Mouse (Mus musculus) CH12.LX (cell line): ENCODE measurements around the gene Kalrn. TPM values are rescaled to one million over a fixed set of nuclear protein-coding genes. Genes with fewer than 3 reads are reported as not detected.

Source experiments
- DNase-seq: peaks from one replicate; pipeline ENCODE4 v3.0.0-alpha.2; 2013; ENCODE audit errors: extremely low read depth
- H3K27ac ChIP-seq: 2 replicates; pipeline ENCODE4 v1.5.1; 2012; ENCODE audit warnings: low read depth, mild to moderate bottlenecking, control low read depth, moderate library complexity; ENCODE audit not compliant: insufficient read depth
- H3K27me3 ChIP-seq: replicated peaks from 2 replicates; pipeline ENCODE3; 2012; ENCODE audit warnings: inconsistent platforms
- H3K36me3 ChIP-seq, 2 experiments: replicated peaks in 1 of 2; 2 replicates each; pipeline versions ENCODE3 to v1.6.1; 2012; ENCODE audit warnings: inconsistent platforms in 1 of 2, low read length in 1 of 2, mild to moderate bottlenecking in 1 of 2, mixed read lengths in 1 of 2, moderate library complexity in 1 of 2; ENCODE audit not compliant: control insufficient read depth in 1 of 2, insufficient read depth in 1 of 2
- H3K4me1 ChIP-seq, 2 experiments: 2 replicates each; pipeline ENCODE4 v1.6.1; 2012; ENCODE audit warnings: inconsistent platforms in 1 of 2, moderate library complexity in 1 of 2; ENCODE audit not compliant: insufficient read depth in 2 of 2, control insufficient read depth in 1 of 2
- H3K4me2 ChIP-seq: 2 replicates; pipeline ENCODE4 v1.6.1; 2012; ENCODE audit warnings: low read depth, mild to moderate bottlenecking, control low read depth; ENCODE audit not compliant: poor library complexity, insufficient read depth, severe bottlenecking
- H3K4me3 ChIP-seq, 3 experiments: fragments of 150-350 bp in 1 of 3; sonication (generic) in 1 of 3; replicated peaks in 1 of 3; 2 replicates each; pipeline versions ENCODE3 to v1.5.1; 2011 to 2012; ENCODE audit warnings: low read depth in 2 of 3, low read length in 2 of 3, mild to moderate bottlenecking in 2 of 3, moderate library complexity in 2 of 3, control low read depth in 1 of 3, improper control_type of control experiment in 1 of 3, inconsistent platforms in 1 of 3, mixed read lengths in 1 of 3; ENCODE audit not compliant: poor library complexity in 1 of 3
- H3K79me2 ChIP-seq: replicated peaks from 2 replicates; pipeline ENCODE4 v1.6.1; 2012; ENCODE audit warnings: mild to moderate bottlenecking, moderate library complexity; ENCODE audit not compliant: control insufficient read depth, poor library complexity, insufficient read depth, severe bottlenecking; ENCODE audit errors: extremely low read depth
- H3K9ac ChIP-seq: 2 replicates; pipeline ENCODE4 v1.6.1; 2012; ENCODE audit warnings: low read depth, mild to moderate bottlenecking, control low read depth, moderate library complexity; ENCODE audit not compliant: insufficient read depth
- H3K9me3 ChIP-seq: replicated peaks from 2 replicates; pipeline ENCODE3; 2012; ENCODE audit warnings: low read length, inconsistent platforms, mixed read lengths
- CHD1 ChIP-seq: IDR thresholded peaks from 2 replicates; pipeline ENCODE4 v1.6.1; 2012; ENCODE audit warnings: low read depth, low read length, improper control_type of control experiment, inconsistent platforms
- ELF1 ChIP-seq: IDR thresholded peaks from 2 replicates; pipeline ENCODE4 v1.6.1; 2014; ENCODE audit warnings: low read depth, mild to moderate bottlenecking, inconsistent platforms, low read length, improper control_type of control experiment
- ETS1 ChIP-seq: conservative IDR thresholded peaks from 2 replicates; pipeline ENCODE4 v1.6.1; 2012; ENCODE audit warnings: low read depth, mild to moderate bottlenecking, inconsistent platforms, low read length, improper control_type of control experiment, moderate library complexity
- JUN ChIP-seq: IDR thresholded peaks from 2 replicates; pipeline ENCODE4 v1.6.1; 2011; ENCODE audit warnings: low read depth, mild to moderate bottlenecking, low read length, improper control_type of control experiment, moderate library complexity; ENCODE audit not compliant: insufficient read depth
- KAT2A ChIP-seq: IDR thresholded peaks from 2 replicates; pipeline ENCODE4 v1.6.1; 2012; ENCODE audit warnings: low read length, improper control_type of control experiment, inconsistent platforms; ENCODE audit not compliant: insufficient replicate concordance
- MAZ ChIP-seq: IDR thresholded peaks from 2 replicates; pipeline ENCODE4 v1.6.1; 2012; ENCODE audit warnings: low read depth, mild to moderate bottlenecking, inconsistent platforms, low read length, improper control_type of control experiment, moderate library complexity
- PAX5 ChIP-seq: IDR thresholded peaks from 2 replicates; pipeline ENCODE4 v1.6.1; 2012; ENCODE audit warnings: low read length, inconsistent platforms, mixed read lengths
- POLR2A ChIP-seq: IDR thresholded peaks from 2 replicates; pipeline ENCODE4 v1.6.1; 2011; ENCODE audit warnings: low read depth, mild to moderate bottlenecking, improper control_type of control experiment, low read length
- POLR2AphosphoS2 ChIP-seq: IDR thresholded peaks from 2 replicates; pipeline ENCODE4 v1.6.1; 2011; ENCODE audit warnings: low read depth, low read length, improper control_type of control experiment
- RAD21 ChIP-seq: IDR thresholded peaks from 2 replicates; pipeline ENCODE4 v1.6.1; 2011; ENCODE audit warnings: low read depth, mild to moderate bottlenecking, low read length, improper control_type of control experiment, moderate library complexity
- RCOR1 ChIP-seq: conservative IDR thresholded peaks from 2 replicates; pipeline ENCODE4 v1.6.1; 2012; ENCODE audit warnings: low read depth, mild to moderate bottlenecking, inconsistent platforms, low read length, improper control_type of control experiment
- SIN3A ChIP-seq: IDR thresholded peaks from 2 replicates; pipeline ENCODE4 v1.6.1; 2012; ENCODE audit warnings: low read length, improper control_type of control experiment, inconsistent platforms
- SMC3 ChIP-seq: IDR thresholded peaks from 2 replicates; pipeline ENCODE4 v1.6.1; 2011; ENCODE audit warnings: low read depth, low read length, improper control_type of control experiment
- TBP ChIP-seq: conservative IDR thresholded peaks from 2 replicates; pipeline ENCODE4 v1.6.1; 2011; ENCODE audit warnings: low read depth, low read length, improper control_type of control experiment
- TCF12 ChIP-seq: IDR thresholded peaks from 2 replicates; pipeline ENCODE4 v1.6.1; 2014; ENCODE audit warnings: low read depth, mild to moderate bottlenecking, inconsistent platforms, low read length, improper control_type of control experiment
- UBTF ChIP-seq: IDR thresholded peaks from 2 replicates; pipeline ENCODE4 v1.6.1; 2012; ENCODE audit warnings: low read depth, mild to moderate bottlenecking, inconsistent platforms, low read length, improper control_type of control experiment, moderate library complexity
- USF1 ChIP-seq: IDR thresholded peaks from 2 replicates; pipeline ENCODE4 v1.6.1; 2014; ENCODE audit warnings: low read depth, mild to moderate bottlenecking, inconsistent platforms, low read length, improper control_type of control experiment
- ZC3H11A ChIP-seq: IDR thresholded peaks from 2 replicates; pipeline ENCODE4 v1.6.1; 2012; ENCODE audit warnings: low read depth, mild to moderate bottlenecking, inconsistent platforms, low read length, improper control_type of control experiment
- ZKSCAN1 ChIP-seq: IDR thresholded peaks from 2 replicates; pipeline ENCODE4 v1.6.1; 2012; ENCODE audit warnings: low read depth, inconsistent platforms, low read length, improper control_type of control experiment, borderline replicate concordance
- ZMIZ1 ChIP-seq: IDR thresholded peaks from 2 replicates; pipeline ENCODE4 v1.6.1; 2012; ENCODE audit warnings: low read depth, mild to moderate bottlenecking, inconsistent platforms, low read length, improper control_type of control experiment
- ZNF384 ChIP-seq: IDR thresholded peaks from 2 replicates; pipeline ENCODE4 v1.6.1; 2012; ENCODE audit warnings: low read depth, low read length, improper control_type of control experiment, inconsistent platforms
- dilution Hi-C: fragments of 300-500 bp; cut with MboI; formaldehyde crosslinking; loops from 2 replicates; pipeline ENCODE4 v1.14.3; 2020; ENCODE audit warnings: low sequenced_read_pairs; ENCODE audit not compliant: extremely low pct_unique_long_range_greater_than_20kb, extremely low pct_ligation_motif_present
- in situ Hi-C: fragments of 300-500 bp; cut with MboI; formaldehyde crosslinking; loops from 3 replicates; pipeline ENCODE4 v1.14.3; 2019; ENCODE audit warnings: low sequenced_read_pairs, low pct_ligation_motif_present, low pct_unique_long_range_greater_than_20kb, mixed read lengths
- polyA plus RNA-seq: library from polyadenylated mRNA; unstranded; fragments of >175 nt; gene quantifications from 2 replicates; pipeline ENCODE4 v1.2.1, GENCODE M21; 2012; ENCODE audit warnings: low read depth; ENCODE audit not compliant: insufficient read length
- total RNA-seq, 2 experiments: library from RNA; depleted of rRNA; stranded (reverse); fragments of 300-350 nt in 1 of 2; fragments of >200 nt in 1 of 2; gene quantifications; 2 replicates each; pipeline ENCODE4 v1.2.3; 2012 to 2014

Kalrn gene
- total and polyA plus RNA-seq, 3 experiments: 0.08 to 0.09 TPM; not detected in 1

DNA sequence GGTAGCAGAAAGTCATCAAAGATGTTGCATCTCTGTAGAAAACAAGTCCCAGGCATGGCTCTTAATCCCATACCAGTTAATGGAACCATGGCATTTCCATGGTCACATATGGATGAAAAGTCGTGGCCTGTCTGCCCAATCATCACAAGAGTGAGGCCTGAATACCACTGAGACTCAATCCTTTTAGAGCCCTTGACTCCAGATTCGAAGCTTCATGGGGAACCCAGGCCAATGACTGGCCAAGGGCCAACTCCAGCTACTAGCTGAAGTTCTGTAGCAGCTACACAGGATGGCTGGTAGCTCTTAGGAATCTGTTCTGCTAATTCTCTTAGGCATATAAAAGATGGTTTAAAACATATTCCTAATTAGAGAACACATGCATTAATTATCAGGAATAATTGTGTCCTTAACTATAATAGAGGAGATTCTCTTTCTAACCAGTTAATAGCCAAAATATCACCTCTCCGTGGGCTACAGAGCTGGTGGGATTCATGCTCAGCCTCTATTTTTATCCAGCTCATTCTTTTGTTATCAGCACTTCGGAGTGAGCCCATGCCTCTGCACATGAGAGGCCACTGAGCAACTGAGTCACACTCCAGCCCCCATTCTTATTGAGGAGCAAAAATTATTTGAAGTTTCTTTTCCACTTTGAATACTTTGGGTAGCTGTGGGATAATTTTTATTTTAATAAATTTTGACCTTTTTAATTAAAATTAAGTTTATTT, 252.1 kb downstream of the Kalrn start:
- TF ChIP-seq USF1 (no peak), SMC3 (no peak), TBP (no peak)

DNA sequence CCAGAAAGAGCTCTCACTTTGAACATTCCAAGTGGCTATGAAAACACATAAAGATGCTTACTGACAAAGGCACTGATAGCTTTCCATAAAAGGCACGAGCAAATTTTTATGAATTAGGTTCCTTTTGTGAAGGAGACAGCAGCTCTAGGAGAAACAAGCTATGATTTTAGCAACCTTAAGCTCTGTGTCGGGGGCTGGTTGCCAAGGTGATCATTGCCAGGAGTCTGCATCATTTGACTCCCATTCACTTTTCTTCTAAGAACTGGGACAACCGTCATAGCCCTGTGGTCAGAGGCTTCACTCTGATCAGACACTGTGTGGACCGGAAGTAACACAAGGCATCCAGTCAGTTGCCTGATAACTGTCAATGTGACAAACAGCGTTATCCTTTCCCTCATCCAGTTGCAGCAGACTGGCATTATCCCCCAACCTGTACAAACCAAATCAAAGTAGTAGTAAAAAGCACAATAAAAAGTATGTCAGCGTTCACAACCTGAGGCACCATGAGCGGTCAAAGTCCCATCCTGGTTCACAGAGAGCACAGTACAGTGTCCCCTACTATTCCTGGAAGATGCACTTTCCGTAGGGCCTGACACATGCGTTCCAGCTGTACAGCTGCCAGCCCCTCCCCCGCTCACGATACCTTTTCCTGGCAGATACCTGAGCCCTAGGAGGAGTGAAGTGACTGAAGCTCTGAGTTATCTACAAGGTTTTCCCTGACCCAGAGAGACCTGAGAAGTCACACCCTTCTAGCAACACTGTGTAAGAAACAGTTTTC, 253.1 kb downstream of the Kalrn start:
- in situ Hi-C loops: no loop called here
- H3K4me1 ChIP-seq: no peaks in the 10 kb centered on the region
- TF ChIP-seq RCOR1 (no peak), ZC3H11A (no peak), MAZ (no peak), UBTF (no peak), RAD21 (no peak), PAX5 (no peak), KAT2A (no peak), ETS1 (no peak), ZMIZ1 (no peak), JUN (no peak), TCF12 (no peak), ELF1 (no peak), ZKSCAN1 (no peak), SIN3A (no peak), CHD1 (no peak), POLR2AphosphoS2 (no peak), POLR2A (no peak), ZNF384 (no peak)
- TF ChIP-seq, all 38 proteins: peak for 0
- no peak overlapping the region for H3K9ac ChIP-seq
- no peak for DNase-seq
- H3K27ac ChIP-seq: no peak overlapping the region
- H3K79me2 ChIP-seq: no peaks in the 10 kb centered on the region
- no peak overlapping the region for H3K4me2 ChIP-seq
- H3K9me3 ChIP-seq: peaks cover 2% of the 10 kb centered on the region
- H3K27me3 ChIP-seq: peaks cover 83% of the 10 kb centered on the region
- no peaks in the 10 kb centered on the region for H3K36me3 ChIP-seq
- dilution Hi-C loops: no loop called here
- H3K4me3 ChIP-seq: no peak overlapping the region

More for the DNA sequence above, 252.1 kb downstream of the Kalrn start:
- H3K4me2 ChIP-seq: no peak overlapping the region
- H3K4me3 ChIP-seq: no peak overlapping the region
- in situ Hi-C loops (no loop called here), dilution Hi-C loops (no loop called here)
- H3K27ac ChIP-seq: no peak overlapping the region
- H3K9me3 ChIP-seq: no peaks in the 10 kb centered on the region
- no peak for DNase-seq
- no peaks in the 10 kb centered on the region for H3K36me3 ChIP-seq
- no peaks in the 10 kb centered on the region for H3K4me1 ChIP-seq
- H3K79me2 ChIP-seq: no peaks in the 10 kb centered on the region
- peaks cover 89% of the 10 kb centered on the region for H3K27me3 ChIP-seq
- no peak overlapping the region for H3K9ac ChIP-seq
